Mouse (Mus musculus): ENCODE data around the gene Itgb7.

DNA sequence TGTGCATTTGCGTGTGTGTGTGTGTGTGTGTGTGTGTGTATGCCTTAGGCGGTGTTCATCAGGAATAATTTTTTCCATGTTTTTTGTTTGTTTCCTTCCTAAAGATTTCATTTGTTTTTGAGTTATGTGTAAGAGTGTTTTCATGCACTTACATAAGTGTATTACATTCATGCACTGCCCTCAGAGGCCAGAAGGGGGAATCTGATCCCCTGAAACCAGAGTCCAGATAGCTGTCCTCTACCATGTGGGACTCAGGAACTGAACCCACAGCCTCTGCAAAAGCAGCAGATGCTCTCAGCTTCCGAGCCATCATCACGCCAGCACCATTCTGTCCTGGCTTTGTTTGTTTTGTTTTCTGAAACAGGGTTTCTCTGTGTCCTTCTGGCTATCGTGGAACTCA is 33.8 kb upstream of the Itgb7 start:
- no peak for TF ChIP-seq CTCF (IDR thresholded peaks at IDR 0.05; ENCODE audit: borderline replicate concordance, extremely low read depth, insufficient read depth, insufficient read length)
- TF ChIP-seq POLR2A (IDR thresholded peaks at IDR 0.05; ENCODE audit: borderline replicate concordance, extremely low read depth, insufficient read depth, insufficient read length, poor library complexity, severe bottlenecking): no peak
